Mouse (Mus musculus): ENCODE measurements around the gene Smcr8. TPM values are rescaled to one million over a fixed set of nuclear protein-coding genes. Genes with fewer than 3 reads are reported as not detected.

Gene Smcr8
- polyA plus RNA-seq, 1 experiment from 2014 or later, result 7.1 TPM

DNA sequence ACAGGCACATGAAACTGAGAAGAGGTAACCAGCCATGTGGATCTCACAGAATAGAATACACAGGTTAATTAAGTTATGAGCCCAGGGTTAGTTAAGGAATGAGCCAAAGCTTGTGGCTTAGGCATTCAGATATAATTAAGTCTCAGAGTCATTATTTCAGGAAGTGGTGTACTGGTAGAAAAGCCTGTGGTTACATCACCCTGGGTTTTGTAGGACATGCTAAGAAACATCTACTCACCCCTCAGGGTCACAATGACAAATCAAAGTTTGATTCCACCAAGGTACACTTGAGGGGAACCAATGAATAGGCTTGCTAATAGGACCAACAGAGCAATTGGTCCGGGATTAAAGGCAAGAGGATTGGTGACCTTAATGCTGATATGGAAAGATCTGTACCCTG is 49.4 kb downstream of the Smcr8 start:
- H3K36me3 ChIP-seq (replicated peaks), result no peaks in the 10 kb centered on the region
- WGBS, result 24% methylated on average over 1 of the region's 1 CpGs
- no peak overlapping the region for H3K27ac ChIP-seq
- no peak overlapping the region for H3K4me3 ChIP-seq
- no peak overlapping the region for H3K4me2 ChIP-seq
- H3K9me3 ChIP-seq, result no peaks in the 10 kb centered on the region
- no peaks in the 10 kb centered on the region for H3K27me3 ChIP-seq (replicated peaks)
- H3K4me1 ChIP-seq, result peaks cover 7% of the 10 kb centered on the region
- no peak overlapping the region for H3K9ac ChIP-seq
- no peak for ATAC-seq (replicated peaks)

DNA sequence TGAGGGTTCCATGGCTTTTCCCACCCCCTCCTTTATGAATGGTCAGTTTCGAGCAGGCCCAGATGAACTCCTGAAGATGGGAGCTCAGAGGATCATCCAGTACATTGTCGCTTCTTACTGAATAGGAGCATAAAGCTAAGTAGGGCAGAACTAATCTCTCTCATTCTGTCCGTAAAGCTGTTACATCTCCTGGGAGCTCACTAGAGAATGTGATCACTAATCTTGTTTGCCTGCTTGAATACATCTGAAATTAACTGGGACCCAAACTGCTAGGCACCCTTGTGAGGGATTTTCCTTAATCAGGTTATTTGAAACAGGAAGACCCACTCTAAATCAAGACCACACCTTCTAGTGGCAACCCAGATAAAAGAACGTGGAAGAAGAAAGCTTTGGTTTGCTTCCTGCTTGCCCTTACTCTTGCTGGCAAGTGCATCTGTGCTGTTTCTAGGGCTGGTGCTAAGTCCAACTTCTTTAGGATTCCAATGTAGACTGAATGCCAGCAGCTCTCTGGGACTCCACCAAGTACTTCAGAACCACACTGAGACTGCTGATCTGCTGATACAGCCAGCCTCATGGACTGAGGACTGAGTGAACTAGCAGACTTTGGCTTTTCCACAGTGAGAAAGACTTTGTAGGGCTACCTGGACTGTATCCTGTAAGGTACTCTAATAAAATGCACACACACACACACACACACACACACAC is 50.1 kb downstream of the Smcr8 start:
- Histone ChIP-seq H3K9me3 (no peaks in the 10 kb centered on the region), H3K36me3 (replicated peaks) (no peaks in the 10 kb centered on the region), H3K4me3 (no peak overlapping the region), H3K9ac (no peak overlapping the region), H3K27me3 (replicated peaks) (no peaks in the 10 kb centered on the region), H3K4me1 (peaks cover 7% of the 10 kb centered on the region), H3K27ac (no peak overlapping the region), H3K4me2 (no peak overlapping the region)
- 8% methylated on average over 4 of the region's 4 CpGs for WGBS
- ATAC-seq (replicated peaks), result no peak

DNA sequence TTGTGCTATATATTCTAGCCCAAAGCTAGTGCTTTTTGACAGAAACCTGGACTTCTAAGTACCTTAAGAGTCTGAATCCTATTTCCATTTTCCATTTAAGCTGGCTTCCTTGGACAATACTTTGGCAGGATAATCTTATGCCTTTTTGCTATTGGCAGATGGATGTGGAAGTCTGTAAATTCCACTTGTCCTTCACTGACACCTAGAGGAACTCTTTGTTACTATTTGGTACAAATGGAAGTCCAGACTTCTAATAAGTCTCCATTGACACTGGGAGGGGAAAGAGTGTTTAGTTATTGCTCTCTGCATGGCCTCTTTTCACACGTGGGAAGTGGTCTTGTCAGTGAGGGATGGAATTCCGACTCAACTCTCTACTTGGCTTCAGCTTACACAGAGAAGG is 51.6 kb downstream of the Smcr8 start:
- WGBS, result 49% methylated on average over 2 of the region's 2 CpGs
- Histone ChIP-seq H3K36me3 (replicated peaks) (no peaks in the 10 kb centered on the region), H3K4me1 (peaks cover 7% of the 10 kb centered on the region), H3K9me3 (no peaks in the 10 kb centered on the region), H3K4me3 (no peak overlapping the region), H3K4me2 (no peak overlapping the region), H3K9ac (no peak overlapping the region), H3K27me3 (replicated peaks) (no peaks in the 10 kb centered on the region), H3K27ac (no peak overlapping the region)
- ATAC-seq (replicated peaks), result no peak

DNA sequence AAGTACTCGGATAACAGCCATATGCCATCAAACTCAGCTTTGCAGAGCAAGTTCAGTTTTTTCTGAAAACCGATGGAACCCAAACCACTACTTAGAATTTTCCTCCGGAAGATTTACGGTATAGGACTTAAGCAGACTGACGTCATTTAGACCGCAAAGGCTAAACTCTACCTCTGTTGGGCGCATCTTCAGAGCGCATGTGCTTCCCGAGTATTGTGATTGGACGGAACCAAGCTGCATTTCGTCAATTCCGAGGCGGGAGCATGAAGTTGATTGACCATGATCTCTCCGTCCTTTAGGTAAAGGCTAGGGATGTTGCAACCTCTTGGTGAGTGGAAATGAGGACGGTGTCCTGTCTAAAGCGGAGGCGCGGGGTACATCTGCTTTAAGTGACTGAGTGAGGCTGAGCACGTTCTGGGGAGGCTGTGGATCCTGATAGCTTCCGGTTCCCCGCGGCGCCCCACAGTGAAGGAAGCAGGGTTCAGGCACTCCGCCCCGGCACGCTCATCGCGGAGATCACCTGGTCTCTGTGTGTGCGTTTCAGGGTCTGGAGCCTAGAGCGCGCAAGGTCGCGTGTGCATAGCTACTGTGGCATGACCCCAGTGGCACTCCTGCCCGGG is 53.2 kb downstream of the Smcr8 start, which contains the start of gene Dhrs7b:
Gene Dhrs7b (plus strand): TSS at position 199 of the 620 bp plus-strand sequence.
- Histone ChIP-seq H3K4me2 (peak within 1 kb of the TSS; percentile 56), H3K27ac (peak within 1 kb of the TSS; percentile 87), H3K9me3 (no peaks in the 10 kb centered on the region), H3K4me1 (peaks cover 7% of the 10 kb centered on the region), H3K27me3 (replicated peaks) (no peaks in the 10 kb centered on the region), H3K4me3 (peak within 1 kb of the TSS; percentile 66), H3K9ac (peak within 1 kb of the TSS; percentile 69), H3K36me3 (replicated peaks) (no peaks in the 10 kb centered on the region)
- peak; percentile 99 for ATAC-seq (replicated peaks)
- under 1% methylated on average over 34 of the region's 34 CpGs for WGBS

DNA sequence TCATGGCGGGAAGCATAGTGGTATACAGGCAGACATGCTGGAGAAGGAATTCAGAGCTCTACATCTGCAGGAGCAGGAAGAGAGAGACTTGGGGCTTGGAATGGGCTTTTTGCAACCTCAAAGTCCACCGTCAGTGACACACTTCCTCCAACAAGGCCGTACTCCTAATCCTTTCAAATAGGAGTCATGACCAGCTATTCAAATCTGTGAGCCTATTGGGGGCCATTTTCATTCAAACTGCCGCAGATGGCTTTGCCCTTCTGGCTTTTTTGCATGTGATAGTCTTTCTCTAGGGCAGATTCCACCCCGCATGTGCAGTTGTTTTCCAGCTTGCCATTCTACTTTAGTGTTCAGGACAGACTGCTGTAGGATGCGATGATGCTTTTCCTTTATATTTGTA is 59.6 kb downstream of the Smcr8 start:
- H3K4me1 ChIP-seq, result no peaks in the 10 kb centered on the region
- no peak for ATAC-seq (replicated peaks)
- H3K9me3 ChIP-seq, result no peaks in the 10 kb centered on the region
- H3K27me3 ChIP-seq (replicated peaks), result no peaks in the 10 kb centered on the region
- no peak overlapping the region for H3K27ac ChIP-seq
- no peak overlapping the region for H3K4me3 ChIP-seq
- no peak overlapping the region for H3K9ac ChIP-seq
- H3K4me2 ChIP-seq, result no peak overlapping the region
- no peaks in the 10 kb centered on the region for H3K36me3 ChIP-seq (replicated peaks)
- 93% methylated on average over 6 of the region's 6 CpGs for WGBS

Small RNA genes within 50 kb of the gene (microRNA-seq; reads per million reads assigned to microRNA genes)
- gene Mir5100, result 1.7 reads per million

Other genes starting within 250 kb of the Smcr8 start
- gene Alkbh5, start 241.1 kb upstream of the Smcr8 start, polyA plus RNA-seq (2015; fragmentation: Nextera tagmentation; extraction: Ambion mirVana), result 22.9 and 23.1 TPM in 2 replicates
- gene Llgl1, start 77.8 kb upstream of the Smcr8 start, polyA plus RNA-seq (2015; fragmentation: Nextera tagmentation; extraction: Ambion mirVana), result 53.0 and 57.9 TPM in 2 replicates
- gene Flii, start 50.3 kb upstream of the Smcr8 start, polyA plus RNA-seq (2015; fragmentation: Nextera tagmentation; extraction: Ambion mirVana), result 81.5 and 83.4 TPM in 2 replicates
- 23.8 and 25.4 TPM in 2 replicates for gene Mief2, start 49.1 kb upstream of the Smcr8 start, polyA plus RNA-seq (2015; fragmentation: Nextera tagmentation; extraction: Ambion mirVana)
- gene Top3a, start 159 bp upstream of the Smcr8 start, polyA plus RNA-seq (2015; fragmentation: Nextera tagmentation; extraction: Ambion mirVana), result 8.2 and 9.4 TPM in 2 replicates
- gene Shmt1, start 34.2 kb downstream of the Smcr8 start, polyA plus RNA-seq (2015; fragmentation: Nextera tagmentation; extraction: Ambion mirVana), result 7.0 and 8.6 TPM in 2 replicates
- gene Dhrs7b, start 53.1 kb downstream of the Smcr8 start, polyA plus RNA-seq (2015; fragmentation: Nextera tagmentation; extraction: Ambion mirVana), result 32.2 and 32.7 TPM in 2 replicates
- gene Tmem11, start 101.7 kb downstream of the Smcr8 start, polyA plus RNA-seq (2015; fragmentation: Nextera tagmentation; extraction: Ambion mirVana), result 58.4 and 61.0 TPM in 2 replicates
- gene Natd1, start 137.2 kb downstream of the Smcr8 start, polyA plus RNA-seq (2015; fragmentation: Nextera tagmentation; extraction: Ambion mirVana), result 31.6 and 39.2 TPM in 2 replicates
- 32.0 and 34.0 TPM in 2 replicates for gene Map2k3, start 154.5 kb downstream of the Smcr8 start, polyA plus RNA-seq (2015; fragmentation: Nextera tagmentation; extraction: Ambion mirVana)
- 4.6 and 4.7 TPM in 2 replicates for gene Kcnj12, start 245.0 kb downstream of the Smcr8 start, polyA plus RNA-seq (2015; fragmentation: Nextera tagmentation; extraction: Ambion mirVana)

Data from midbrain, embryonic 15.5 days (tissue).